Mouse (Mus musculus): ENCODE measurements around the gene Mrpl23. TPM values are rescaled to one million over a fixed set of nuclear protein-coding genes. Genes with fewer than 3 reads are reported as not detected.
A peak's percentile ranks its signal among the peaks of the same experiment; 100 is the strongest.

Gene Mrpl23
- polyA plus RNA-seq (2014; fragmentation: Nextera tagmentation; extraction: Ambion mirVana) = 36.1 and 45.8 TPM in 2 replicates

DNA sequence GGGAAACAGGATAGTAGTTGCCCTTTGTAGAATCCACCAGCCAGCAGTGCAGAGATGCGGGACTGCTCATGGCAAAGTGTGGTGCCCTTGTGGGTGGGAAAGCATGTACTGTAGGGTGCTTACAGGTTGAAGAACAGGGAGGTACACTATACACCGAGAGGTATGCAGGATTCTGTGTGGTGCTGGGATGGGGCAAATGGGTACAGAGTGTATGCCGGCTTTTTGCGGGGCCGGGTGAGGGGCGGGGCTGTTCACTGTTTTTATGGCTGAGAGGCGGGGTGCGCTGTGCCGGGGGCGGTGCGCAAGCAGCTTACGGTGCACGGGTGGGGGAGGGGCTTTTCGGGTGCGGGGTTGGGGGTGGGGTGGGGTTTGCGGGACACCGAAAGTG is at the start of gene Mrpl23:
Gene Mrpl23, plus strand, starts transcription at position 16 of the 388 bp plus-strand sequence.
- ATAC-seq (replicated peaks; ENCODE audit: low FRiP score, low TSS enrichment, low read depth) (peak; percentile 59), DNase-seq (ENCODE audit: low spot score) (no peak)
- Histone ChIP-seq H3K9ac (ENCODE audit: low read length) (peak within 1 kb of the TSS; percentile 87), H3K9me3 (ENCODE audit: control insufficient read depth, low read length) (no peaks in the 10 kb centered on the region), H3K4me3 (ENCODE audit: low read depth, low read length) (peak within 1 kb of the TSS; percentile 64), H3K27me3 (replicated peaks; ENCODE audit: control insufficient read depth, insufficient read depth, low read length) (no peaks in the 10 kb centered on the region), H3K36me3 (ENCODE audit: control insufficient read depth, insufficient read depth, low read length) (peaks cover 5% of the 10 kb centered on the region; the same call in 1 of the 2 replicates), H3K4me2 (ENCODE audit: low read length) (peak within 1 kb of the TSS; percentile 92), H3K27ac (ENCODE audit: low read depth) (peak within 1 kb of the TSS; percentile 96), H3K4me1 (replicated peaks; ENCODE audit: control insufficient read depth, insufficient read depth, low read length) (peaks cover 55% of the 10 kb centered on the region)
- WGBS = 8% methylated on average over 17 of the region's 17 CpGs

DNA sequence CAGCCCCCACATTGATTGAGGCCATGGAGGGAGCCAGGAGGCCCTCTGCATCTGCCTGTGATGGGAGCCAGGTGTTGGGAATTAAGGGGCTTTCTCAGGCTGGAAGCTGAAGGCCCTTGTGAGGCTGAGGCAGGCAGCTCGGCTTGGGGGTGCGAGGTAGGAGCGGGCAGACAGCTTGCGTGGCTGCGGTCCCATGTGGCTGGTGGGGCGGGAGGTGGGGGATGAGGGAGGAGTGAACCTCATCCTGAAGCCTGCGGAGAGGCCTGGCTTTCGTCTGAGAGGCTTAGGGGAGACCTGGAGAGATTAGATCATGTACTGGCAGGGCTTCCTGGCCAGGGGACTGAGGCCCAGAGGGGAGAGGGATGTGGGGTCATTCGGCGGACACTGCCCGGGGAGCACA is 49.4 kb upstream of the Mrpl23 start:
- Histone ChIP-seq H3K4me1 (replicated peaks; ENCODE audit: control insufficient read depth, insufficient read depth, low read length) (peaks cover 67% of the 10 kb centered on the region), H3K27ac (ENCODE audit: low read depth) (peak overlapping the region; percentile 99), H3K27me3 (replicated peaks; ENCODE audit: control insufficient read depth, insufficient read depth, low read length) (no peaks in the 10 kb centered on the region), H3K9me3 (ENCODE audit: control insufficient read depth, low read length) (no peaks in the 10 kb centered on the region), H3K4me3 (ENCODE audit: low read depth, low read length) (no peak overlapping the region), H3K9ac (ENCODE audit: low read length) (peak overlapping the region; percentile 69), H3K4me2 (ENCODE audit: low read length) (no peak overlapping the region), H3K36me3 (ENCODE audit: control insufficient read depth, insufficient read depth, low read length) (peaks cover 36% of the 10 kb centered on the region)
- ATAC-seq (replicated peaks; ENCODE audit: low FRiP score, low TSS enrichment, low read depth) = peak; percentile 42
- WGBS = 18% methylated on average over 11 of the region's 11 CpGs
- no peak for DNase-seq (ENCODE audit: low spot score)

DNA sequence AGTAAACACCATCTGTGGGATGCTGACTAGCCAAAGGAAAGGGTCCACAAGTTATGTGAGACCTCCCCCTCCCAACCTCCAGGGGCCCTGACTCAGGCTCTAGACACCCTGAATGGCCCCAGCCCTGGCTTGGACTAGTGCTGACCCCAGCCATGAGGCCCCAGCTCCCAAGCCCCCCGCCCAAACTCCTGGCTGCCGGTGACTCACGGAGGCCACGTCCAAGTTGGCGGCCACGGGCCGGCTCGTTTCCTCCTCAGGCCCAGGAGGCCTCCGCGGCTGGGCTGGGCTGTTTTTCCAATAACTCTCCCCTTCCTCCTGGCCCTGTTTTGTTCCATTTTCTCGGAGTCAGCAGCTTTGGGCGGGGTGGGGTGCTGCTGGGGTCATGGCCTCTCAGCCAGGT is 47.7 kb upstream of the Mrpl23 start:
- Histone ChIP-seq H3K9me3 (ENCODE audit: control insufficient read depth, low read length) (no peaks in the 10 kb centered on the region), H3K4me2 (ENCODE audit: low read length) (no peak overlapping the region), H3K36me3 (ENCODE audit: control insufficient read depth, insufficient read depth, low read length) (peaks cover 51% of the 10 kb centered on the region), H3K4me3 (ENCODE audit: low read depth, low read length) (no peak overlapping the region), H3K27ac (ENCODE audit: low read depth) (peak overlapping the region; percentile 99), H3K27me3 (replicated peaks; ENCODE audit: control insufficient read depth, insufficient read depth, low read length) (no peaks in the 10 kb centered on the region), H3K9ac (ENCODE audit: low read length) (no peak overlapping the region), H3K4me1 (replicated peaks; ENCODE audit: control insufficient read depth, insufficient read depth, low read length) (peaks cover 61% of the 10 kb centered on the region)
- no peak for ATAC-seq (replicated peaks; ENCODE audit: low FRiP score, low TSS enrichment, low read depth)
- no peak for DNase-seq (ENCODE audit: low spot score)
- WGBS = 72% methylated on average over 12 of the region's 12 CpGs

DNA sequence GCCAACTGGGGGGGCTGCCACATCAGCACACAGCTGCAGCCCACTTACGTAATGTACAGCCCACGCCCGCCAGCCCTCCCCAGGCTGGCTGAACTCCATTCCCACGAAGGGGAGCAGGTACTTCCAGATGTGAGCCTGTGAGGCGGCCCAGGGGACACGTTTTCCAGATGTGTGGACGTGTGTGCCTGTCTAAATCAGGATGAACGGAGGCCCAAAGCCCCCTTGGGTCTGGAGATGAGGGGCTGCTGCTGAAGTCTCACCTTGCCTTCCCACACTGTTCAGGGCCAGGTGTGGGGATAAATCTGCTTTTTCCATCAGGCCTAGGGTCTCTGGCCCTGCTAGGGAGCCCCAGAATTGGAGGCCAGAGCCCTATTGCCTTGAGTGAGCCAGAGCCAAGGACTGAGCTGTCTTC is 45.7 kb upstream of the Mrpl23 start:
- 65% methylated on average over 8 of the region's 8 CpGs for WGBS
- no peak overlapping the region for H3K4me3 ChIP-seq (ENCODE audit: low read depth, low read length)
- H3K36me3 ChIP-seq (ENCODE audit: control insufficient read depth, insufficient read depth, low read length) = peaks cover 69% of the 10 kb centered on the region
- DNase-seq (ENCODE audit: low spot score) = no peak
- no peaks in the 10 kb centered on the region for H3K9me3 ChIP-seq (ENCODE audit: control insufficient read depth, low read length)
- no peak overlapping the region for H3K4me2 ChIP-seq (ENCODE audit: low read length)
- peak overlapping the region; percentile 99 for H3K27ac ChIP-seq (ENCODE audit: low read depth)
- H3K27me3 ChIP-seq (replicated peaks; ENCODE audit: control insufficient read depth, insufficient read depth, low read length) = no peaks in the 10 kb centered on the region
- ATAC-seq (replicated peaks; ENCODE audit: low FRiP score, low TSS enrichment, low read depth) = no peak
- peaks cover 48% of the 10 kb centered on the region for H3K4me1 ChIP-seq (replicated peaks; ENCODE audit: control insufficient read depth, insufficient read depth, low read length)
- no peak overlapping the region for H3K9ac ChIP-seq (ENCODE audit: low read length)

DNA sequence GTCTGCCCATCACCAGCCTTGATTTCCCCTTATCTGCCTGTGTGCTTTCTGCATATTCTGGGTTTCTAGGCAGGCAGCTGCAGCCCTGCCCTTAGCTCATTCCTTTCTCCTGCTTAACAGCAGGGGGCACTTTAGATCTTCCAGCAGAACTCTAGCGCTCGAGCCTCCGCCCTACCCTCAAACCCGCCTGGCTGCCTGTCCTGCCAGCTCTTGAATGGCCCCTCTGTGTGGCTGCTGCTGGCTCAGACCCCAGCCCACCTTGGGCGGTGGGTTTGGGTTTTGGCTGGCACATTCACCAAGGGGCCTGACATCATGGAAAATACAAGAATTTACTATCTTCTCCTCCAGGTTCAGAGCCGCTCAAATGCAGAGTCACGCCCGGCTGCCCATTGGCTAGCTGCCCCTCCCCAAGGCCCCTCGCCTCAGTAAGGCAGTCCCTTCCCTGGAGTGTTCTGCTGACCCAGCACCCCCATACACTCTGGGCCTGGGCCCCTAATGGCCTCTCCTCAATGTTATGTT is 45.1 kb upstream of the Mrpl23 start:
- Histone ChIP-seq H3K4me1 (replicated peaks; ENCODE audit: control insufficient read depth, insufficient read depth, low read length) (peaks cover 41% of the 10 kb centered on the region), H3K9ac (ENCODE audit: low read length) (peak overlapping the region; percentile 11; the same call in 1 of the 2 replicates), H3K4me3 (ENCODE audit: low read depth, low read length) (no peak overlapping the region)

DNA sequence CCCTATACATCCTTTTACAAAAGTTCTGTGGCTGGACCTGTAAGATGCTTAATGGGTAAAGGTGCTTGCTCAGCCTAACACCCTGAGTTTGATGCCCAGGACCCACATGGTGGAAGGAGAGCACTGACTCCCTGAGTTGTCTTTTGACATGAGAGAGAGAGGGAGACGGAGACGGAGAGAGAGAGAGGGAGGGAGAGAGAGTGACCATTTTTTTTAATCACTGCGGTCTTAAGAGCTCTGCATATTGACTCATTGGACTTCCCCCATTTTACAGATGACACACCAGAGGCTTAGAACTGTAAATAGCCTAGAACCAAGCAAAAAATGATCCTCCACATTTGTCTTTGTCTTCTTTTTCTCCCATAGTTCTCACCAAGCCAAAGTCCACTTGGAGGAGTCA is 44.4 kb upstream of the Mrpl23 start:
- no peak overlapping the region for H3K9ac ChIP-seq (ENCODE audit: low read length)
- H3K4me1 ChIP-seq (replicated peaks; ENCODE audit: control insufficient read depth, insufficient read depth, low read length) = peaks cover 35% of the 10 kb centered on the region
- H3K4me3 ChIP-seq (ENCODE audit: low read depth, low read length) = no peak overlapping the region
- no peaks in the 10 kb centered on the region for H3K27me3 ChIP-seq (replicated peaks; ENCODE audit: control insufficient read depth, insufficient read depth, low read length)
- H3K9me3 ChIP-seq (ENCODE audit: control insufficient read depth, low read length) = no peaks in the 10 kb centered on the region
- ATAC-seq (replicated peaks; ENCODE audit: low FRiP score, low TSS enrichment, low read depth) (no peak), DNase-seq (ENCODE audit: low spot score) (no peak)
- peak overlapping the region; percentile 99; the same call in 1 of the 2 replicates for H3K27ac ChIP-seq (ENCODE audit: low read depth)
- 61% methylated on average over 3 of the region's 3 CpGs for WGBS
- peaks cover 82% of the 10 kb centered on the region for H3K36me3 ChIP-seq (ENCODE audit: control insufficient read depth, insufficient read depth, low read length)
- no peak overlapping the region for H3K4me2 ChIP-seq (ENCODE audit: low read length)

More for the DNA sequence above, 45.1 kb upstream of the Mrpl23 start:
- ATAC-seq (replicated peaks; ENCODE audit: low FRiP score, low TSS enrichment, low read depth) (peak; percentile 21; the same call in 1 of the 2 replicates), DNase-seq (ENCODE audit: low spot score) (peak; percentile 75)
- Histone ChIP-seq H3K4me2 (ENCODE audit: low read length) (0 out of 2 replicates have a peak overlapping the region, but pooled peaks have one; percentile 0), H3K27ac (ENCODE audit: low read depth) (peak overlapping the region; percentile 99), H3K36me3 (ENCODE audit: control insufficient read depth, insufficient read depth, low read length) (peaks cover 75% of the 10 kb centered on the region), H3K9me3 (ENCODE audit: control insufficient read depth, low read length) (no peaks in the 10 kb centered on the region), H3K27me3 (replicated peaks; ENCODE audit: control insufficient read depth, insufficient read depth, low read length) (no peaks in the 10 kb centered on the region)
- 19% methylated on average over 9 of the region's 9 CpGs for WGBS

DNA sequence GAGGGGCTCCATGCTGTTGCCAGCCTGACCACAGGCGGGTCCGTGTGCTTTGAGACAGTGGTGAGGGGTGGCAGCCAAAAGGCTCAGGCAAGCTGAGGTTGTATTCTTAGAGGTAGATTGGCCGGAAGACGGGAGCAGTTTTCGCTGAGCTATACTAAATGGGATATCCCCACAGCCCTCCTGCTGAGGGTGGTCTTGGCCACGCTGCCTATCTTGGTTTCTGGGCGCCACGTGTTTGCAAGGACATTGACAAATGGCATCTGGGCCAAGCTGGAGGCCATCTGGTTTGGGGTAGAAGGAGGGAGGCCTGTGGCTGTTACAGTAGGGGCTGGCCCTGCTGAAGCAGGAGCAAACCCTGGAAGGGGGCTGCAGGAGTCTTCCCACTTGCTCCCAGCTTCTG is 39.0 kb upstream of the Mrpl23 start:
- no peak for ATAC-seq (replicated peaks; ENCODE audit: low FRiP score, low TSS enrichment, low read depth)
- no peaks in the 10 kb centered on the region for H3K9me3 ChIP-seq (ENCODE audit: control insufficient read depth, low read length)
- 0 out of 2 replicates have a peak overlapping the region, but pooled peaks have one; percentile 7 for H3K9ac ChIP-seq (ENCODE audit: low read length)
- peaks cover 64% of the 10 kb centered on the region for H3K36me3 ChIP-seq (ENCODE audit: control insufficient read depth, insufficient read depth, low read length)
- no peaks in the 10 kb centered on the region for H3K27me3 ChIP-seq (replicated peaks; ENCODE audit: control insufficient read depth, insufficient read depth, low read length)
- H3K27ac ChIP-seq (ENCODE audit: low read depth) = peak overlapping the region; percentile 6; the same call in 1 of the 2 replicates
- no peak overlapping the region for H3K4me2 ChIP-seq (ENCODE audit: low read length)
- H3K4me1 ChIP-seq (replicated peaks; ENCODE audit: control insufficient read depth, insufficient read depth, low read length) = 0 out of 2 replicates have a peak, but pooled peaks cover 3% of the 10 kb centered on the region
- no peak overlapping the region for H3K4me3 ChIP-seq (ENCODE audit: low read depth, low read length)
- DNase-seq (ENCODE audit: low spot score) = no peak
- WGBS = 52% methylated on average over 8 of the region's 8 CpGs

DNA sequence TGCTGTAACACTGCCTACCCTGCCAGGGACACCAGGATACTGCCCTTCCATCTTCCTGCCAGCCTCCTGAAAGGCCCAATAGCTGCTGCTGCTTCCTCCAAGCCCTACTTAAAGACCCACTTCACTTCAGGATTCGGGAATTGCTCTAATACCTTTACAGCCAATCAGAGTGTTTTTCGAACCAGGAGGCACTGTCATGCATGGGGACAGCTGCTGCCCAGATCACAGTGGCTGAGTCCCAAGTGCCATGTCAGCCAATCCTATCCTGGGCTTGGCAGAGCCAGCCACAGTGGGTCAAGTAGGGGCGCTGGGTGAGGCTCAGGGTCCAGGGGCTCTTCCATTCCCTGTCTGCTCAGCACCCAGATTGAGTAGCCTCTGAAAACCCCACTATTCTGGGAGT is 36.3 kb upstream of the Mrpl23 start:
- 75% methylated on average over 3 of the region's 3 CpGs for WGBS
- Histone ChIP-seq H3K9me3 (ENCODE audit: control insufficient read depth, low read length) (no peaks in the 10 kb centered on the region), H3K4me1 (replicated peaks; ENCODE audit: control insufficient read depth, insufficient read depth, low read length) (0 out of 2 replicates have a peak, but pooled peaks cover 3% of the 10 kb centered on the region), H3K27ac (ENCODE audit: low read depth) (0 out of 2 replicates have a peak overlapping the region, but pooled peaks have one; percentile 27), H3K4me3 (ENCODE audit: low read depth, low read length) (no peak overlapping the region), H3K4me2 (ENCODE audit: low read length) (no peak overlapping the region), H3K27me3 (replicated peaks; ENCODE audit: control insufficient read depth, insufficient read depth, low read length) (no peaks in the 10 kb centered on the region), H3K9ac (ENCODE audit: low read length) (no peak overlapping the region), H3K36me3 (ENCODE audit: control insufficient read depth, insufficient read depth, low read length) (peaks cover 37% of the 10 kb centered on the region)
- DNase-seq (ENCODE audit: low spot score) (no peak), ATAC-seq (replicated peaks; ENCODE audit: low FRiP score, low TSS enrichment, low read depth) (no peak)

DNA sequence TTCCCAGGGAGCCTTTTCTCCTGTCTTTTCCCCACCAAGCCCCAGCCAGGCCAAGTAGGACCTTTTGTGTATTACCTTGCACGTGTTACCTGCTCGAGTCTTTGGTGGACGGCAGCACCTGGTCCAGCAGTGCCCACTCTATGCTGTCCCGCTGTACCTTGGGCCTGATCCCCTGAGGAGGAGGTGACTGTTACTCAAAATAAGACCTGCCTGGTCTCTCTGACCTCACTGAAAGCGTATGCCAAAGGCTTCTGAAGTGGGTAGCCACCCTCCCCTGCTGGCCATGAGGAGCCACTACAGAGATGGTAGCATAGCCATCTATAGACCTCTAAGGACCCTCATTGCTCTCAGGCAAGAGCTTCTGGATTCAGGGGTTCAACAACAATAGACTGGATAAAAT is 35.7 kb upstream of the Mrpl23 start:
- Histone ChIP-seq H3K4me1 (replicated peaks; ENCODE audit: control insufficient read depth, insufficient read depth, low read length) (0 out of 2 replicates have a peak, but pooled peaks cover 3% of the 10 kb centered on the region), H3K36me3 (ENCODE audit: control insufficient read depth, insufficient read depth, low read length) (peaks cover 31% of the 10 kb centered on the region), H3K27ac (ENCODE audit: low read depth) (no peak overlapping the region), H3K9me3 (ENCODE audit: control insufficient read depth, low read length) (no peaks in the 10 kb centered on the region), H3K27me3 (replicated peaks; ENCODE audit: control insufficient read depth, insufficient read depth, low read length) (no peaks in the 10 kb centered on the region), H3K4me3 (ENCODE audit: low read depth, low read length) (no peak overlapping the region), H3K4me2 (ENCODE audit: low read length) (no peak overlapping the region), H3K9ac (ENCODE audit: low read length) (no peak overlapping the region)
- DNase-seq (ENCODE audit: low spot score) = no peak
- WGBS = 87% methylated on average over 5 of the region's 5 CpGs
- no peak for ATAC-seq (replicated peaks; ENCODE audit: low FRiP score, low TSS enrichment, low read depth)
